Mouse (Mus musculus) limb, embryonic 10.5 days (tissue): ENCODE results near the gene Celf2. TPM values are rescaled to one million over a fixed set of nuclear protein-coding genes. Genes with fewer than 3 reads are reported as not detected.

ENCODE experiments used
- DNase-seq: peaks from one replicate; pipeline ENCODE4 v3.0.0-alpha.2; 2017; ENCODE audit warnings: low spot score
- H3K27ac ChIP-seq: fragments of 300-500 bp; sonication (generic); 2 replicates; pipeline ENCODE4 v1.5.1; 2016; ENCODE audit warnings: mild to moderate bottlenecking
- H3K27me3 ChIP-seq: fragments of 300-500 bp; sonication (generic); 2 replicates; pipeline ENCODE4 v1.6.1; 2016; ENCODE audit warnings: low read depth, mild to moderate bottlenecking; ENCODE audit not compliant: poor library complexity, severe bottlenecking
- H3K36me3 ChIP-seq: fragments of 300-500 bp; sonication (generic); 2 replicates; pipeline ENCODE4 v1.6.1; 2016; ENCODE audit warnings: mild to moderate bottlenecking, moderate library complexity
- H3K4me1 ChIP-seq: fragments of 300-500 bp; sonication (generic); 2 replicates; pipeline ENCODE4 v1.6.1; 2016
- H3K4me3 ChIP-seq: fragments of 300-500 bp; sonication (generic); 2 replicates; pipeline ENCODE4 v1.5.1; 2016; ENCODE audit warnings: mild to moderate bottlenecking, moderate library complexity
- H3K9me3 ChIP-seq: fragments of 300-500 bp; sonication (generic); replicated peaks from 2 replicates; pipeline ENCODE4 v1.6.1; 2016; ENCODE audit warnings: mild to moderate bottlenecking
- WGBS: fragments of 180-500 bp; shearing (Covaris S2); methylation state at CpG from one replicate; pipeline ENCODE4 v1.1.7; 2016; 5-methylcytosine and 5-hydroxymethylcytosine counted together
- polyA plus RNA-seq: library from polyadenylated mRNA; unstranded; fragments of >200 nt; fragmentation: Nextera tagmentation; extraction: Ambion mirVana; gene quantifications from 2 replicates; pipeline ENCODE4 v1.2.1, GENCODE M21; 2016

The Celf2 gene
- polyA plus RNA-seq, 1 experiment from 2014 or later, result 16.2 TPM

GRCm38 (mm10) chr2:7358816-7359215 is 150.5 kb downstream of the Celf2 start:
- no peaks in the 10 kb centered on the region for H3K4me1 ChIP-seq
- no peak overlapping the region for H3K4me3 ChIP-seq
- H3K27me3 ChIP-seq, result no peaks in the 10 kb centered on the region
- H3K27ac ChIP-seq, result no peak overlapping the region
- H3K36me3 ChIP-seq, result no peaks in the 10 kb centered on the region
- WGBS, result 97% methylated on average over 3 of the region's 3 CpGs
- no peak for DNase-seq
- no peaks in the 10 kb centered on the region for H3K9me3 ChIP-seq

- Histone ChIP-seq H3K4me1 (no peaks in the 10 kb centered on the region), H3K4me3 (no peak overlapping the region), H3K27me3 (no peaks in the 10 kb centered on the region), H3K36me3 (no peaks in the 10 kb centered on the region), H3K9me3 (no peaks in the 10 kb centered on the region), H3K27ac (no peak overlapping the region)
- 88% methylated on average over 5 of the region's 5 CpGs for WGBS
- DNase-seq, result no peak
Measured at GRCm38 (mm10) chr2:7351234-7351633, 158.1 kb downstream of the Celf2 start.

GRCm38 (mm10) chr2:7346703-7347461 is 162.5 kb downstream of the Celf2 start:
- Histone ChIP-seq H3K4me1 (0 out of 2 replicates have a peak, but pooled peaks cover 3% of the 10 kb centered on the region), H3K27ac (no peak overlapping the region), H3K36me3 (no peaks in the 10 kb centered on the region), H3K9me3 (no peaks in the 10 kb centered on the region), H3K4me3 (no peak overlapping the region), H3K27me3 (no peaks in the 10 kb centered on the region)
- DNase-seq, result no peak
- WGBS, result 83% methylated on average over 4 of the region's 4 CpGs

GRCm38 (mm10) chr2:7344951-7345350 is 164.4 kb downstream of the Celf2 start:
- H3K27ac ChIP-seq, result no peak overlapping the region
- no peaks in the 10 kb centered on the region for H3K9me3 ChIP-seq
- H3K4me1 ChIP-seq, result 0 out of 2 replicates have a peak, but pooled peaks cover 3% of the 10 kb centered on the region
- H3K36me3 ChIP-seq, result no peaks in the 10 kb centered on the region
- no peak for DNase-seq
- no peaks in the 10 kb centered on the region for H3K27me3 ChIP-seq
- H3K4me3 ChIP-seq, result no peak overlapping the region
- WGBS, result 94% methylated on average over 2 of the region's 2 CpGs

- no peak for DNase-seq
- H3K9me3 ChIP-seq, result no peaks in the 10 kb centered on the region
- no peaks in the 10 kb centered on the region for H3K36me3 ChIP-seq
- no peak overlapping the region for H3K4me3 ChIP-seq
- H3K4me1 ChIP-seq, result 0 out of 2 replicates have a peak, but pooled peaks cover 3% of the 10 kb centered on the region
- H3K27me3 ChIP-seq, result no peaks in the 10 kb centered on the region
- 72% methylated on average over 8 of the region's 8 CpGs for WGBS
- H3K27ac ChIP-seq, result no peak overlapping the region
Measured at GRCm38 (mm10) chr2:7342911-7343478, 166.4 kb downstream of the Celf2 start.

- no peaks in the 10 kb centered on the region for H3K9me3 ChIP-seq
- 82% methylated on average over 2 of the region's 2 CpGs for WGBS
- H3K36me3 ChIP-seq, result no peaks in the 10 kb centered on the region
- H3K27me3 ChIP-seq, result no peaks in the 10 kb centered on the region
- no peaks in the 10 kb centered on the region for H3K4me1 ChIP-seq
- no peak overlapping the region for H3K4me3 ChIP-seq
- no peak for DNase-seq
- H3K27ac ChIP-seq, result no peak overlapping the region
Measured at GRCm38 (mm10) chr2:7334846-7335245, 174.5 kb downstream of the Celf2 start.

- Histone ChIP-seq H3K27me3 (no peaks in the 10 kb centered on the region), H3K4me1 (no peaks in the 10 kb centered on the region), H3K9me3 (no peaks in the 10 kb centered on the region), H3K4me3 (no peak overlapping the region), H3K27ac (no peak overlapping the region), H3K36me3 (no peaks in the 10 kb centered on the region)
- DNase-seq, result no peak
- WGBS, result 87% methylated on average over 8 of the region's 8 CpGs
Measured at GRCm38 (mm10) chr2:7328018-7328899, 181.1 kb downstream of the Celf2 start.

- Histone ChIP-seq H3K9me3 (no peaks in the 10 kb centered on the region), H3K36me3 (no peaks in the 10 kb centered on the region), H3K4me3 (no peak overlapping the region), H3K27ac (no peak overlapping the region), H3K4me1 (no peaks in the 10 kb centered on the region), H3K27me3 (no peaks in the 10 kb centered on the region)
- DNase-seq, result no peak
- 86% methylated on average over 3 of the region's 3 CpGs for WGBS
Measured at GRCm38 (mm10) chr2:7319760-7320159, 189.6 kb downstream of the Celf2 start.

GRCm38 (mm10) chr2:7311776-7312175 is 197.6 kb downstream of the Celf2 start:
- no peak overlapping the region for H3K27ac ChIP-seq

GRCm38 (mm10) chr2:7310840-7311182 is 198.6 kb downstream of the Celf2 start:
- 90% methylated on average over 2 of the region's 2 CpGs for WGBS
- H3K36me3 ChIP-seq, result no peaks in the 10 kb centered on the region
- 0 out of 2 replicates have a peak, but pooled peaks cover 3% of the 10 kb centered on the region for H3K4me1 ChIP-seq
- H3K9me3 ChIP-seq, result no peaks in the 10 kb centered on the region
- no peak overlapping the region for H3K4me3 ChIP-seq
- no peak overlapping the region for H3K27ac ChIP-seq
- no peaks in the 10 kb centered on the region for H3K27me3 ChIP-seq
- DNase-seq, result no peak

More at GRCm38 (mm10) chr2:7311776-7312175, 197.6 kb downstream of the Celf2 start:
- Histone ChIP-seq H3K27me3 (no peaks in the 10 kb centered on the region), H3K36me3 (no peaks in the 10 kb centered on the region), H3K4me3 (no peak overlapping the region), H3K4me1 (0 out of 2 replicates have a peak, but pooled peaks cover 3% of the 10 kb centered on the region), H3K9me3 (no peaks in the 10 kb centered on the region)
- WGBS, result 90% methylated on average over 3 of the region's 3 CpGs
- no peak for DNase-seq

- H3K9me3 ChIP-seq, result no peaks in the 10 kb centered on the region
- no peak for DNase-seq
- no peak overlapping the region for H3K27ac ChIP-seq
- H3K36me3 ChIP-seq, result no peaks in the 10 kb centered on the region
- H3K27me3 ChIP-seq, result no peaks in the 10 kb centered on the region
- WGBS, result 57% methylated on average over 2 of the region's 2 CpGs
- H3K4me1 ChIP-seq, result 0 out of 2 replicates have a peak, but pooled peaks cover 3% of the 10 kb centered on the region
- H3K4me3 ChIP-seq, result no peak overlapping the region
Measured at GRCm38 (mm10) chr2:7310129-7310839, 199.1 kb downstream of the Celf2 start.

- Histone ChIP-seq H3K36me3 (no peaks in the 10 kb centered on the region), H3K27ac (no peak overlapping the region), H3K4me3 (no peak overlapping the region), H3K9me3 (no peaks in the 10 kb centered on the region), H3K4me1 (0 out of 2 replicates have a peak, but pooled peaks cover 3% of the 10 kb centered on the region), H3K27me3 (no peaks in the 10 kb centered on the region)
- DNase-seq, result no peak
- 86% methylated on average over 1 of the region's 1 CpGs for WGBS
Measured at GRCm38 (mm10) chr2:7309324-7309723, 200.0 kb downstream of the Celf2 start.
